Mouse (Mus musculus) frontal cortex, postnatal 10 days (tissue): ENCODE measurements around the gene Gm5129.
"Not testable (repeated sequence)": the region's sequence is repeated elsewhere in the genome, so short reads cannot be mapped to it uniquely, and the experiment has no call there.

Experiments used
- DNase-seq, 2 experiments: peaks; one replicate each; pipeline ENCODE4 v3.0.0; 2022; ENCODE audit warnings: low spot score in 2 of 2, mixed read lengths in 1 of 2

Gm5129 gene

GRCm38 (mm10) chr5:29726070-29726469 is 9.7 kb downstream of the Gm5129 start:
- DNase-seq: not testable (repeated sequence)

GRCm38 (mm10) chr5:29725369-29725768 is 10.4 kb downstream of the Gm5129 start:
- no peak for DNase-seq

- no peak for DNase-seq
Observed at GRCm38 (mm10) chr5:29721159-29721558, 14.6 kb downstream of the Gm5129 start.

- no peak for DNase-seq
Observed at GRCm38 (mm10) chr5:29712906-29713305, 22.8 kb downstream of the Gm5129 start.

- no peak for DNase-seq
Observed at GRCm38 (mm10) chr5:29711631-29712030, 24.1 kb downstream of the Gm5129 start.

DNA sequence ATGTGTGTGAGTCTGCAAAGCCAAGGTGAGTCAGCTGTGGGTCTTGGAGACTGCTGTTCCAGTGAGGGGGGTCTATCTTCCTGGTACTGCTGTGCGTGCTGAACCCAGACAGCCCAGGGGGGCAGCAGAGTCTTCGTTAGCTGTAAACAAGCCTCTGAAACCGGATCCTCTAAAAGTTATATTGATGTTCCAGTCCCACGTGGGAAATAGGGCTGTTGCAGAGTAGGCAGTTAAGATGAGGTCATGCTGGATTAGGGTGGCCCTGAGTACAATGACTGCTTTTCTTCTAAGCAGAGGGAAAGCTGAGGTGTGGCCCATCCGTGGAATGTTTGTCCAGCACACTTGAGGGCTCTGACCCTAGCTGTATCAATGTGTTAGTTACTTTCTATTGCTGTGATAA is 27.5 kb downstream of the Gm5129 start:
- DNase-seq: no peak

DNA sequence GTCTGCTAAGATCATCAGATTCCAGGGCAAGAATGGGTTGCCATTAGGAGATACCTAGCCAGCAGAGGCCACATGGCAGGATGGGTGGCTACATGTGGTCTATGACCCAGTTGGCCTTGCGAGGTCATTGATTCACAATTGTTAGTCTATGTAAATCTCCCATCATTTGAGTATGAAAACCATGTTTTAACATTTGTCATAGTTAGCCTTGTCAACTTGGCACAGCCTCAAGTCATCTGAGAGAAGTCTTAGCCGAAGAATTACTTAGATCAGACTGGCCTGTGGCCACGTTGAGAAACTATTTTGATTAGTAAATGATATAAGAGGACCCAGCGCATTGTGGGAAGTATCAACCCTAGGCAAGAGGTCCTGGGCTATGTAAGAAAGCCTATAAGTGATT is 28.5 kb downstream of the Gm5129 start:
- no peak for DNase-seq

DNA sequence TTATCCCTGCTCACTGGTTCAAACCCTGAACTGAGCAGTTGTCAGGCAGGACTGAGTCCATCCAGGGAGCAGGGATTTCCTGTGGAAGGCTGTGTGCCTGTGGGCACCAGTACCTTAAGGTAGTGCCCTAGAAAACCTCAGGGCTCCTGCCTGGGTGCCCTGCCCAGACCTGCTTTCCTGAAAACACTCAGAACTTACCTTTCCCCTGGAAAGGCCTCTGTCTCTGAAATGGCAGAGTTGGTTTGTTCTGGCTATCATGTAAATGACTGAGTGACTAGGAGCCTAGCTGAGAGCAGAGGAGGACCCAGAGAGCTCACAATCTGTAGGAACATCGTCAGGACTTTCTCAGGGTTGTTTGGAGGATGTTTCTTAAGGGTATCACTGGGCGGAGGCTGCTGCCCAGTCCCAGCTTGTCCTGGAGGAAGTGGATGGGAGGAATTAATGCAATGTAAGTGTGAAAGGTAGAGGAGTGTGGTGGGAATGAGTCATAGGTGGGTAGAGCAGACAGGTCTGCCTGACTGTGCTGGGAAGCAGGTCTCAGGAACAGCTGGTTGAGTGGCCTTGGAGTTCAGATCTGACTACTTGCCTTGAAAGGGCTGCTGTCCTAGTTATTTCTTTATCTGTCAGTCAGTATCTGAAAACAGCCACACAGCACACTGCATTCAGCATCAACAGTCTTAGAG is 36.1 kb downstream of the Gm5129 start:
- no peak for DNase-seq

DNA sequence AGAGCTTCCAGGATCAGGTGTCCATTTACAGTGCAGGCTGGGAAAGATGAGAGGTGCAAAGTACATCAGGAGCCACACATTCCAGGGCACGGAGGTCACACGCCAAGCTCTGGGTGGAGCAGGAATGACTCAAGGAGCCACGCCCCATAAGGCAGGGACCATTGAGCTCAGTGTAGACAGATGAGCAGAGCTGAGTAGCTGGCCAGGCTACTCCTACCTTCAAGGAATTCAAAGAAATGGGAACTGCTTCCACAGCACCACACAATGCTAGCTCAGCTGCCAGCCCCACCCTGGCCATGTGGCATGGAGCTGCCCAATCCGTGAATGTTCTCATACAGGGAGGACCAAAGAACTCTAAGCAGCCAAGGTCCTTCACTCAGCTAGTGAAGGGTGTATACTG is 37.2 kb downstream of the Gm5129 start:
- DNase-seq: no peak

DNA sequence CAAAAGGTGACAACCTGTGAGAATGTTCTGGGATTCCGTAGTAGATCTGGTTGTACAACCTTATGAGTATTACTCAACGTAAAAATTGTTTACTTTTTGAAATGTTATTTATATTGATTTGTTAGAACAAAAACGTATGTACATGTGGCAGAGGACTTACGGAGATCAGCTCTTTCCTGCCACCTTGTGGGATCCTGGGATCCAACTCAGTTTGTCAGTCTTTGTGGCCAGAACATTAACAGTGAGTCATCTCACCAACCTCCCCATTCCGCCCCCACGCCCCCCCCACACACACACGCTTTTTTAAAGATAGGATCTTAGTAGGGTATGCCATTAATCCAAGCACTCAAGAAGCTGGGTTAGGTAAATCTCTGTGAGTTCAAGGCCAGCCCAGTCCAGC is 47.4 kb downstream of the Gm5129 start:
- no peak for DNase-seq

DNA sequence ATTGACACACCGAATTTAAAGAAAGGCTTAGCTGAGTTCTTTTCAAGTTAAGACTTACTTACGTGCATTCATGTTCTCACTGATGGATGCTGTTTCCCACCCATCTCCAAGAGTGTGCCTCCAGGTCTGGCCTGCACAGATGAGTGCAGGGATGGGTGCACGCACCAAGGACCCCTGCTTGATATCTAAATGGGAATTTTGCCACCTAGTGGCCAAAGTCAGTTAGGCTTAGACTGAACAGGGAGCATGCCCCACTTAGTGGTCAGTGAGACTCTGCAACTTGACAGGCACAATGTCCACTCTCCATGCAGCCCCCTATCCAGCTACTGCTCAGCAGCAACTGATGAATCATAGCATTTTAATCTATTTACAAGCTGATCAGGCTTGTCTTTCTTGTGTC is 48.1 kb downstream of the Gm5129 start:
- DNase-seq: no peak
